Mouse (Mus musculus) megakaryocyte, embryonic 14.5 days (primary cell): ENCODE data around the gene Tbc1d20.

Source experiments
- FLI1 ChIP-seq: IDR thresholded peaks from 2 replicates; pipeline ENCODE4 v1.6.1; 2012; ENCODE audit warnings: low read length, inconsistent platforms, mixed read lengths
- GATA1 ChIP-seq: IDR thresholded peaks from 3 replicates; pipeline ENCODE4 v1.6.1; 2012; ENCODE audit warnings: mixed read lengths, low read length, inconsistent platforms, borderline replicate concordance

GRCm38 (mm10) chr2:152312996-152313395, 19.4 kb downstream of the Tbc1d20 start:
- TF ChIP-seq GATA1 (no peak), FLI1 (no peak)
